Mouse (Mus musculus) heart, postnatal 4 days (tissue): ENCODE measurements around the gene Srsf4. TPM values are rescaled to one million over a fixed set of nuclear protein-coding genes. Genes with fewer than 3 reads are reported as not detected.

Experiments
- DNase-seq: peaks from one replicate; pipeline ENCODE4 v3.0.0; 2021
- total RNA-seq, 2 experiments: library from RNA; stranded (reverse); gene quantifications; 2 replicates each; pipeline ENCODE4 v1.2.3; 2021

Srsf4 gene
- total RNA-seq, 2 experiments from 2014 or later, result 73.2 to 76.8 TPM

DNA sequence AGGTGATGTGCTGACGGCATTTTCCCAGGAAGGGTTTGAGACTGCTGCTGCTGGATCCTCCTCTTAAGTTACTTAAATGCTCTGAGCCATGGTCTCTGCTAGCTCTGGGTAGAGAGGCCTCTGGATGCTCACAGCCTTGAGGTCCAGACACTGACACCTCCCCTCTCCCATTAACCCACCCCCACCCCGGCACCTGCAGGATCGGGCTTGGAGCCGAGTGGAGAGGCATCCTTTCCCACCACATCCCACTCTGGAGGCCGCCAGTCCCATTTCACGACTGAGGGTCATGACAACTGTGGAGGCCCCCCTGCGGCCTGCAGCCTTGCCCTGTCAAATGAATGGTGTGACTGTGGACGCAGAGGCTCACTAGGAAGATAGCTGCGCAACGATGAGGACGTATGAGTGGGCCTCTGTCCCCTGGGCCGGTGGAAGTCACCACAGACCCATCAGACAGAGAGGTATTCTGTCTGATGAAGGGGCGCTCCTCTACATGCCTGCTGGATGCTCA lies 42.5 kb downstream of the Srsf4 start:
- no peak for DNase-seq

- DNase-seq, result peak; percentile 90
Observed at GRCm38 (mm10) chr4:131916425-131916824, 43.0 kb downstream of the Srsf4 start.

DNA sequence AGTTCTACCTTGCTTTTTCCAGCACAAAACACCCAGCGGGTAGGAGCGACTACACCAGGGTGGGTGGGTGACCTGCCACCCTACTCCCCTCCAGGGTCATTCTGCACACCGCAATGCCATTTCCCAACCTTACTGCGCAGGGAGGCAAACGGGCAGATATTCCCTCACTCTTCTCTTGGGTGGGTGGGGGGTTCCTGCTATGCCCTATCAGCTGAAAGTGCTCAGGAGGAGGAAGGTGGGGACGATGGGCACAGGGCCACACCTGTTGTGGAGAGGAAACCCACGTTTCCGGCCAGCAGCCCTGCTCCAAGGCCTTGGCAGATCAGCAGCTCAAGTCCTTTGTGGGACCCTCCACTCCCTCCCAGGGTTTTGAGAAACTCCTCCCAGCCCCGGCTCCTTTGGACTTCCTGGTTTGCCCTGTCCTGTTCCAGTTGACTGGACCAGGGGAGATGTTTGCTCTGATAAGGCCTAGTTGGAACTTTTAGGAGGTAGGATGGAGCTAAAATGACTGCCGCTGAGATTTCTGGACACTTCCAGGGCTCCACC lies 43.7 kb downstream of the Srsf4 start:
- DNase-seq, result peak; percentile 19

DNA sequence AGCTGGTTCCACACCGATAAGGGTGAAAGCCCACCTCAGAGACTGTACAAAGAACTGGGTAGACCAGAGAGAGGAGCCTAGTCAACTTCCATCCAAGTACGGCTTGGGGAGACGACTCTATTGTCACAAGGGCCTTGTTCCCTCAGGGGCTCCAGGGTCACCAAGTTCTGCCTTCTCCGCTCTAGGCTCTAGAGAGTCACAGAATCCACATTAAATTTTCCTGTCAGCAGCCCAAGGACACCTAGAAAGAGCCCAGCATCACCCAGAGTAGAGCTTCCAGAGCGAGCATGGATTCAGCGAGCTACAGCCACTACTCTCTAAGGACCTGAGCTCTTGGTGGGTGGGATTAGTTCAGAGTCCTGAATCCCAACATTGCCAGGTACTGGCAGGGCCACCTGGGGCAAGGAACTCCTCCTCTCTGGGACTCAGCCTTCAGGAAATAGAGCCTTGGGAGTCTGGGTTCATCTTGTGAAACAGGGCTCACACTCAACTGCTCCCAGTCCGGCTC lies 44.7 kb downstream of the Srsf4 start:
- DNase-seq, result no peak

GRCm38 (mm10) chr4:131918711-131919500 lies 45.5 kb downstream of the Srsf4 start:
- peak; percentile 56 for DNase-seq

- DNase-seq, result no peak
Observed at GRCm38 (mm10) chr4:131919506-131920140, 46.2 kb downstream of the Srsf4 start.

DNA sequence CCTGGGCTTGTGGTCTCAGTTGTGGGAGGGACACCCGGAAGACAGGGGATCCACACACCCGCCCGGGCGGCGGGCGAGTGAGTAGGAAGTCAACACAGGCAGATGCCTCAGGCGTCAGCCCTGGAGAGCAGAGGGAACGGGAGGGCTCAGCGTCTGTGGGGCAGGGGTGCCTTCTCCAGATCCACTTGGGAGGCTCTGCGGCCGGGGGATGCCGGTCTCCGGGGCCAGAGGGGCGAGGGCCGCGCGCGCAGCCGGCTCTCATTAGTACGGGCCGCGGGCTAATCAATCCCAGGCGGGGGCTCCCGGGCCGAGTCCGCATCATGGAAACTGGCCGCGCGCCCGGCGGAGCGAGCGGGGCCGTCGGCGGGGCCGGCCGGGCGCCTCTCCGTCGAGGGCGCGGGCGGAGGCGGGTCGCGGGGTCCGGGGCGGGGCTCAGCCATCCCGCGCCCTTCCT lies 46.8 kb downstream of the Srsf4 start:
- DNase-seq, result peak; percentile 79

- peak; percentile 77 for DNase-seq
Observed at GRCm38 (mm10) chr4:131920595-131921351, 47.4 kb downstream of the Srsf4 start.

DNA sequence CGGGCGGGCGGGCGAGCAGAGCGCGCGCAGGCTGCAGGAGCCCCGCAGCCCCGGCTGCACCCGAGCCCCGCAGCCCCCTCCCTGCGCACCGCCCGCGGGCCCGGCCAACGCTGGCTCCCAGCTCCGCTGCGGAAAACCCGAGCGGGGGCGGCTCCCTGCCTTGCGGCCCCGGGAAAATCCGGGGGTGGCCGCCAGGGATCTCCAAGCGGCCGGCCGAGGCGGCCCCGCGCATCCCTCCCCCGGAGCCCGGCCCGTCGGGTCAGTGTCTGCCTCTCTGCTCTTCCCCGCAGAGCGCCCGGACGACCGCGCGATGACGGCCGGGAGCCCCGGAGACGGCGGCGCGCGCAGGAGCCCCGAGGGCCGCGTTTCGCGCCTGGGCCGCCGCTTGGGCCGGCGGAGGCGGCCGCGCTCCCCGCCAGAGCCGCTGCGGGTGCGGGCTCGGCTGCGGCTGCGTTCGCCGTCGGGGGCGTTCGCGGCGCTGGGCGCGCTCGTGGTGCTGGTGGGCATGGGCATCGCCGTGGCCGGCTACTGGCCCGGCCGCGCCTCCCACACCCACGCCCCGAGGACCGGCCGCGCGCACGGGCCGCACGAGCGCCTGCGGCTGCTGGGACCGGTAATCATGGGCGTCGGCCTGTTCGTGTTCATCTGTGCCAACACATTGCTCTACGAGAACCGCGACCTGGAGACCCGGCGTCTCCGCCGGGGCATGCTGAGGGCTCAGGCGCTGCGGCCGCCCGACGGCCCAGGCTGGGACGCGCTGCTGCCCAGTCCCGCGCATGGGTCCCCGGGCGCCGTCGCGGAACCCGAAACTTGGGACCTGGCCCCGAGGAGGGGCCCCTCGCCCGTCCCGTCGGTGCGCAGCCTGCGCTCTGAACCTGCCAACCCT lies 48.3 kb downstream of the Srsf4 start, which contains the start of gene Tmem200b:
Gene Tmem200b (plus strand): TSS at position 311 of the 886 bp plus-strand sequence.
- DNase-seq, result peak; percentile 50

DNA sequence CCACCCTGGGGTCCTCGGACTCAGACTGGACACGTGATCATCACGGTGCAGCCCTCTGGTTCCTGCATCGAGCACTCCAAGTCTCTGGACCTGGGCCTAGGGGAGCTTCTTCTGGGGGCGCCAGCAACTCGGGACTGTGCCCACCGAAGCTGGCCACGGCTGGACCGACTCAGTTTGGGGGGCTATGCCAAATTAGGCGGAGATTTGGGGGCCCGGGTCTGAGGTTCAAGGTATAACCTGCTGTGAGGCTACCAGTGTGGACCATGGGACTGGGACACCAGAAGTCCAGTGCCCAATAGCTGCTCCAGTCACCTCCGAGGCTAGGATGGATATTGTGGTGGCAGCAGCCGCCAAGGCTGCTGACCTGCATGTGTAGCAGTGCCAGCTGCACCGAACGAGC lies 49.0 kb downstream of the Srsf4 start:
- no peak for DNase-seq

DNA sequence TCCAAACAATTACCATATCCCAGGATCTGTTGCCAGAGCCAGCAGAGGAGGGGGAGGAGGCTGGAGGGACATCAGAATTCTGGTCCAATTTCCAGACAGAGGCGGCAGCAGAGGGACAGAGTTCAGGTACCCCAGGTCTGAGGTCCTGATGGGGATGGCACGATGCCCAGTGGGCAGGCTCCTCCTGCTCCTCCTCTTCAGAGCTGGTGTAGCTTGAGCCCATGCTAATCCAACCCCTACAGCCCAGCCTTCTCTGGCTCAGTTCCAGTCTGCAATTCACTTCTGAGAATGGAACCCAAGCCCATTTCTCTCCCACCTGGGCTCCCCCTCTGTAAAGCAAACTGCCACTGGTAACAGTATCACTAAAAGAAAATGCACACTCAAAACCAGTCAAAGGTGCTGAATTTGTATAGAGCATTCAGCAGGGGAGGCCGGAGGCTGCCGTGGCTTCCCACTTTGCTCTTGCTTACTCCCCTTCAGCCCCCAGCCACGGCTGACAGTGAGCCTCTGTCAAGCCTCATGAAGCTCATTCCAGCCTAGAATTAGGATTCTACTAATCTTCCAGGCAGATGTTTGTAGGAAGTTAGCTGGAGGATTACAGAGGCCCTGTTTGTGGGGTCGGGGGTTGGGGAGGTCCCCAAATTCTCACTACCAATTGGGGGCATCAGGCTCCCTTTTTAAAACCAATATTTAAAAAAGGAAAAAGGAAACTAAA lies 50.8 kb downstream of the Srsf4 start:
- peak; percentile 29 for DNase-seq

- DNase-seq, result no peak
Observed at GRCm38 (mm10) chr4:131929146-131929545, 55.7 kb downstream of the Srsf4 start.

DNA sequence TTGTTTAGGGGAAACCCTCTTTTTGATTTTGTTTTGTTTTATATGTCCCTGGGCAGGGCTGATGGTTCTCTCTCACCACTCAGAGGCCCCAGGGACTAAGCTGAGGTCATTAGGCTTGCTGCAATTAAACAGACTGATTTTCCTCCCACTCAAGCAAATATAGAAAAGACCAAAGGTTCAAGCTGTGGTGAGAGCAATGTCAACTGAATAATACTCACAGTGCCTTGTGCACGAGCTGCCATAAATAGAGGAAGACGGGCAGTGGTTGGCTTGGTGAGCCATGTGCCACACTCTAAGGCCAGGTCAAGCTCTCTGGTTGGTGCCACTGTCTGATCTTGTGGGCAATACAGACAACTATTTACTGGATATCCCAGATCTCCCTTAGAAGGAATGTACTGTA lies 66.0 kb downstream of the Srsf4 start:
- no peak for DNase-seq

DNA sequence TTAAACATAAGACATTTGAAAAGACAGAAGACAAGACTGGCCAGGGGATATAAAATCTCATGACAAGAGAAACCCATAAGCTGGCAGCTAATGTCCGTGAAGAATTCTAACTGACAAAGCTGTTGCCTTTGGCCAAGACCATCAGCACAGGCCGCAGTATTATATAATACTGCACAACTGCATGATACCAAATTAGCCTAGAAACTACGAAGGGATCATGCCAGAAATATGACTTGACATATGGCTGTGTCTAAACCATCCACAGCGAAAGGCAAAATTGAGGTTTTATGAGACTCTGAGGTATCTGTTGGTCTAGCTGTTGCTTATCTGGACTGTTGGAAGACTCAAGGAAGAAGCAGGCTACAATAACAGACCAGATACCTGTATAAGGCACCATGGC lies 67.4 kb downstream of the Srsf4 start:
- DNase-seq, result no peak

- DNase-seq, result no peak
Observed at GRCm38 (mm10) chr4:131947848-131948247, 74.4 kb downstream of the Srsf4 start.

DNA sequence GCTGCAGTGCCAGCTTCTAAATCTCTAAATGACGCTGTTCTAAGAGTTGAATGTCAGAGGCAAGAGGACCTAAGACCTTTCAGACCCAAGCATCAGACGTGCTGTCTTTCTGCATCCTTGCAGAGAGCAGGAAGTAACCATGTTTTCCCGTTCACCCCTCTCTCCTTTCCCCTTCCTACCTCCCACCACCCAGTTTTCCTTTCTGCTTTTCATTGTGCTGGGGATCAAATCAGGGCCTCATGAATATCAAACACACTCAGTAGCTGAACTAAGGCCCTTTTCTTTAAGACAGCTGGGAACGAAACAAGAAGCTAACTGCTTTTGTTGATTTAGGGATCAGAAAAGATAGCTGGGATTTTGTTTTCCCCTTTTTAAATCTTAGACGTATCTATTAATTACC lies 76.5 kb downstream of the Srsf4 start:
- DNase-seq, result no peak

- no peak for DNase-seq
Observed at GRCm38 (mm10) chr4:131950657-131951056, 77.2 kb downstream of the Srsf4 start.
